Mouse (Mus musculus) testis, adult 10 weeks (tissue): ENCODE data around the gene H2-T22. TPM values are rescaled to one million over a fixed set of nuclear protein-coding genes. Genes with fewer than 3 reads are reported as not detected.

ENCODE experiments used
- polyA plus RNA-seq: library from polyadenylated mRNA; stranded (reverse); fragments of 350-450 nt; fragmentation: Illumina TruSeq; extraction: RNeasy Lipid Tissue Mini Kit (QIAGEN cat#74804); gene quantifications from one replicate; pipeline ENCODE4 v1.2.3, GENCODE M21; 2014; ENCODE audit warnings: low read depth, low replicate concordance

H2-T22 gene
- 0.71 TPM for polyA plus RNA-seq

GRCm38 (mm10) chr17:36042610-36043169 lies at the start of gene H2-T22, which contains the start of gene Gm6034:
Gene H2-T22, minus strand, starts transcription at chr17:36042747.
Gene Gm6034, plus strand, starts transcription at chr17:36042961.

GRCm38 (mm10) chr17:36058362-36058761 lies 15.8 kb upstream of the H2-T22 start, which contains the start of gene Gm11127:
Gene Gm11127, minus strand, starts transcription at chr17:36058371.

GRCm38 (mm10) chr17:36032351-36032875 lies 10.1 kb downstream of the H2-T22 start, which contains the start of gene H2-T23:
Gene H2-T23, minus strand, starts transcription at chr17:36032855.

GRCm38 (mm10) chr17:36020191-36021073 lies 22.1 kb downstream of the H2-T22 start, which contains the start of gene H2-T24:
Gene H2-T24, minus strand, starts transcription at chr17:36020560.

Other genes starting within 250 kb of the H2-T22 start
- 0.32 TPM for gene Ier3, start 221.1 kb downstream of the H2-T22 start, polyA plus RNA-seq
- 1.6 TPM for gene Flot1, start 219.5 kb downstream of the H2-T22 start, polyA plus RNA-seq
- 13.0 TPM for gene Tubb5, start 204.4 kb downstream of the H2-T22 start, polyA plus RNA-seq
- 90.7 TPM for gene Mdc1, start 201.2 kb downstream of the H2-T22 start, polyA plus RNA-seq
- 27.0 TPM for gene Nrm, start 181.4 kb downstream of the H2-T22 start, polyA plus RNA-seq
- 4.9 TPM for gene Ppp1r18, start 177.2 kb downstream of the H2-T22 start, polyA plus RNA-seq
- 55.0 TPM for gene Dhx16, start 162.9 kb downstream of the H2-T22 start, polyA plus RNA-seq
- 51.0 TPM for gene 2310061I04Rik, start 145.3 kb downstream of the H2-T22 start, polyA plus RNA-seq
- 26.8 TPM for gene Atat1, start 132.7 kb downstream of the H2-T22 start, polyA plus RNA-seq
- 22.7 TPM for gene Mrps18b, start 126.4 kb downstream of the H2-T22 start, polyA plus RNA-seq
- gene Ppp1r10, start 126.3 kb downstream of the H2-T22 start, polyA plus RNA-seq, result 162 TPM
- 95.3 TPM for gene Abcf1, start 73.0 kb downstream of the H2-T22 start, polyA plus RNA-seq
- 5.8 TPM for gene Gnl1, start 62.9 kb downstream of the H2-T22 start, polyA plus RNA-seq
- 8.7 TPM for gene Prr3, start 62.5 kb downstream of the H2-T22 start, polyA plus RNA-seq
- 0.13 TPM for gene H2-T24, start 22.2 kb downstream of the H2-T22 start, polyA plus RNA-seq
- gene H2-T23, start 9.9 kb downstream of the H2-T22 start, polyA plus RNA-seq, result 0.38 TPM
- not detected for gene Gm6034, start 214 bp upstream of the H2-T22 start, polyA plus RNA-seq
- gene Gm11127, start 15.6 kb upstream of the H2-T22 start, polyA plus RNA-seq, result not detected
- gene Gm19684, start 78.9 kb upstream of the H2-T22 start, polyA plus RNA-seq, result not detected
- gene Gm7030, start 86.7 kb upstream of the H2-T22 start, polyA plus RNA-seq, result not detected
- not detected for gene Gm8909, start 125.8 kb upstream of the H2-T22 start, polyA plus RNA-seq
- gene H2-T3, start 147.5 kb upstream of the H2-T22 start, polyA plus RNA-seq, result not detected
- gene Rpp21, start 215.3 kb upstream of the H2-T22 start, polyA plus RNA-seq, result 6.4 TPM
- gene Trim39, start 229.5 kb upstream of the H2-T22 start, polyA plus RNA-seq, result 45.3 TPM
- gene H2-M10.2, start 243.7 kb upstream of the H2-T22 start, polyA plus RNA-seq, result not detected